Mouse (Mus musculus) MEL (cell line): ENCODE measurements around the gene Stx6.
A peak's percentile ranks its signal among the peaks of the same experiment; 100 is the strongest.

Source experiments
- CTCF ChIP-seq, 3 experiments: IDR thresholded peaks in 2 of 3; conservative IDR thresholded peaks in 1 of 3; 2 replicates each; pipeline ENCODE4 v1.5.1; 2011 to 2012; ENCODE audit warnings: low read length in 3 of 3, low read depth in 2 of 3, mild to moderate bottlenecking in 2 of 3, improper control_type of control experiment in 1 of 3, inconsistent platforms in 1 of 3, mixed read lengths in 1 of 3, moderate library complexity in 1 of 3; ENCODE audit not compliant: control insufficient read depth in 1 of 3, insufficient read depth in 1 of 3, poor library complexity in 1 of 3, severe bottlenecking in 1 of 3
- E2F4 ChIP-seq: IDR thresholded peaks from 2 replicates; pipeline ENCODE4 v1.6.1; 2011; ENCODE audit warnings: low read depth, low read length, improper control_type of control experiment, borderline replicate concordance
- EP300 ChIP-seq, 2 experiments: IDR thresholded peaks; 2 replicates each; pipeline ENCODE4 v1.6.1; 2011; ENCODE audit warnings: improper control_type of control experiment in 2 of 2, low read length in 2 of 2, low read depth in 1 of 2, mild to moderate bottlenecking in 1 of 2
- GATA1 ChIP-seq: IDR thresholded peaks from 2 replicates; pipeline ENCODE4 v1.6.1; 2011; ENCODE audit warnings: low read depth, low read length, improper control_type of control experiment
- MAZ ChIP-seq: IDR thresholded peaks from 2 replicates; pipeline ENCODE4 v1.6.1; 2012; ENCODE audit warnings: low read depth, mild to moderate bottlenecking, inconsistent platforms, low read length, improper control_type of control experiment
- MEF2A ChIP-seq: IDR thresholded peaks from 2 replicates; pipeline ENCODE4 v1.6.1; 2014; ENCODE audit warnings: low read depth, mild to moderate bottlenecking, inconsistent platforms, low read length, improper control_type of control experiment; ENCODE audit not compliant: poor library complexity, insufficient replicate concordance, severe bottlenecking; ENCODE audit errors: extremely low read depth
- NRF1 ChIP-seq: IDR thresholded peaks from 2 replicates; pipeline ENCODE4 v1.6.1; 2014; ENCODE audit warnings: low read depth, mild to moderate bottlenecking, inconsistent platforms, low read length, improper control_type of control experiment, moderate library complexity; ENCODE audit not compliant: poor library complexity, insufficient read depth, severe bottlenecking
- POLR2A ChIP-seq, 2 experiments: IDR thresholded peaks; 2 replicates each; pipeline ENCODE4 v1.6.1; 2011 to 2012; ENCODE audit warnings: low read length in 2 of 2, mild to moderate bottlenecking in 2 of 2, control low read depth in 1 of 2, improper control_type of control experiment in 1 of 2, low read depth in 1 of 2, moderate library complexity in 1 of 2; ENCODE audit not compliant: control insufficient read depth in 1 of 2, insufficient read depth in 1 of 2, poor library complexity in 1 of 2
- SIN3A ChIP-seq: IDR thresholded peaks from 2 replicates; pipeline ENCODE4 v1.6.1; 2012; ENCODE audit warnings: low read length, improper control_type of control experiment, inconsistent platforms
- TBP ChIP-seq: IDR thresholded peaks from 2 replicates; pipeline ENCODE4 v1.8.0; 2011; ENCODE audit warnings: low read depth, low read length, improper control_type of control experiment
- TCF12 ChIP-seq: IDR thresholded peaks from 2 replicates; pipeline ENCODE4 v1.6.1; 2014; ENCODE audit warnings: low read depth, mild to moderate bottlenecking, inconsistent platforms, low read length, improper control_type of control experiment, moderate library complexity
- UBTF ChIP-seq: IDR thresholded peaks from 2 replicates; pipeline ENCODE4 v1.6.1; 2012; ENCODE audit warnings: low read depth, mild to moderate bottlenecking, inconsistent platforms, low read length, improper control_type of control experiment, moderate library complexity, borderline replicate concordance; ENCODE audit not compliant: insufficient read depth
- ZKSCAN1 ChIP-seq: IDR thresholded peaks from 2 replicates; pipeline ENCODE4 v1.6.1; 2012; ENCODE audit warnings: low read depth, mild to moderate bottlenecking, inconsistent platforms, low read length, improper control_type of control experiment, moderate library complexity

GRCm38 (mm10) chr1:155145620-155146019 is 12.9 kb upstream of the Stx6 start:
- no peak for TF ChIP-seq GATA1
- TF ChIP-seq POLR2A (IDR thresholded peaks at IDR 0.05; ENCODE audit: control insufficient read depth in 1 of 2, insufficient read depth in 1 of 2, low read depth in 1 of 2, low read length in 2 of 2, poor library complexity in 1 of 2): no peak
- no peak for TF ChIP-seq MAZ
- TF ChIP-seq ZKSCAN1: no peak
- no peak for TF ChIP-seq CTCF (IDR thresholded peaks at IDR 0.05 in 2 of 3, conservative IDR thresholded peaks at IDR 0.05 in 1 of 3; ENCODE audit: control insufficient read depth in 1 of 3, insufficient read depth in 1 of 3, low read depth in 2 of 3, low read length in 3 of 3, poor library complexity in 1 of 3, severe bottlenecking in 1 of 3)
- TF ChIP-seq UBTF: no peak
- no peak for TF ChIP-seq NRF1
- TF ChIP-seq TBP: peak; percentile 49; the same call in 1 of the 2 replicates
- no peak for TF ChIP-seq MEF2A
- no peak for TF ChIP-seq TCF12
- peak; percentile 38; the same call in 1 of the 2 replicates for TF ChIP-seq SIN3A
- TF ChIP-seq E2F4: no peak
- TF ChIP-seq EP300 (IDR thresholded peaks at IDR 0.05; ENCODE audit: low read depth in 1 of 2, low read length in 2 of 2): peak; percentile 7 to 27; a peak in 1 of 4 replicates
